Mouse (Mus musculus) layer of hippocampus, adult 2 months (tissue): ENCODE measurements around the gene Gal3st2b. TPM values are rescaled to one million over a fixed set of nuclear protein-coding genes. Genes with fewer than 3 reads are reported as not detected.
"Not testable (repeated sequence)": the region's sequence is repeated elsewhere in the genome, so short reads cannot be mapped to it uniquely, and the experiment has no call there.

Experiments used
- DNase-seq, 2 experiments: peaks; one replicate each; pipeline ENCODE4 v3.0.0; 2022; ENCODE audit warnings: low spot score in 2 of 2
- H3K27ac ChIP-seq: fragments of 200-600 bp; 2 replicates; pipeline ENCODE4 v1.8.1; 2022
- H3K4me3 ChIP-seq: fragments of 200-600 bp; 2 replicates; pipeline ENCODE4 v1.8.1; 2022; ENCODE audit warnings: mild to moderate bottlenecking
- CTCF ChIP-seq: fragments of 200-600 bp; conservative IDR thresholded peaks from 2 replicates; pipeline ENCODE4 v1.8.1; 2022; ENCODE audit warnings: antibody characterized with exemption, mild to moderate bottlenecking, moderate library complexity
- long read RNA-seq, 2 experiments: library from polyadenylated mRNA; stranded (forward); transcript quantifications; one replicate each; pipeline ENCODE4 v2.0.0; 2021; ENCODE audit warnings: borderline mapping rate in 2 of 2
- total RNA-seq, 2 experiments: library from RNA; stranded (reverse); gene quantifications; 2 replicates each; pipeline ENCODE4 v1.2.3; 2021

Gene Gal3st2b
- under 1 TPM; 0.23 to 0.69 TPM for total RNA-seq
- long read RNA-seq, experiment 1: 0 reads
- long read RNA-seq, experiment 2: 0 reads

DNA sequence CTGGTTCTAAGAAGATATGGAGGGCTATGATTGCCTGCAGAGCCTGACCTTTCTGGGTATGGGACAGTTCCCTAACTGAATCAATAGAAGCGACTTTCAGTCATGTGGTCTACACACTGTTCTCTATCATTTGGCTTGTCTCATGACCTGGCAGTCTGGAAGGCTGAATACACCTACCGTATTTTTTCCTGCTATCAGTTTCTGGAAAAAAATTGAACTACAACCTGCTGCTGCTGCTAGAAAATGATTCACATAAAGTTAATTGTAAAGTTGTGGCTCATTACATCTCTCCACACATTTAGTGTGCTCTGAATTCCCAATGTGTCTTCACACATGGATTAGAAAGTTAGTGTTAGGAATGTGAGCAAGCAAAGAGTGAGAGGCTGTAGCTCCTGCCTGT is at the start of gene Gal3st2b:
Gene Gal3st2b, plus strand, starts transcription at position 301 of the 400 bp plus-strand sequence.
- H3K27ac ChIP-seq, H3K4me3 ChIP-seq, DNase-seq: not testable (repeated sequence)

DNA sequence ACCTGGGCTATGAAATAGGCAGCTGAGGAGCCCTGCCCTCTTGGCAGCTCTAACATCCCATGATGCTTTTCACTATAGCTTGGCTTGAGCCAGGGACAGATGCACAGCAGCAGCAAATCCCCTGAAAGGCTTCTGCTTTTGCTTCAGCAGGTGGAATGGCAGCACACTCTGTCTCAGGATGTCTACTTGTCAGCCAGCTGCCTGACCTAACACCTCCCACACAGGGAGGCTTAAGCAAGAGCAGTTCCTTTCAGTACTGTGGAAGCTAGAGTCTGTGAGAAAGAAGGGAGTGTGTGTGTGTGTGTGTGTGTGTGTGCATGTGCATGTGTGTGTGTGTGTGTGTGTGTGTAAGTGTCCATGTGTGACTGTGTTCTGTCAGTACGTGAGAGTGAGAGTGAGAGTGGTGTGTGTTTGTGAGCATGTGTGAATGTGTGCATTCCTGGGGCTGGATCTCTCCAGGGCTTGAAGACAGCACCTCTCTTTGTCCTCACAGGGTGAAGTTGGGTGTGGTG is 46.5 kb upstream of the Gal3st2b start:
- H3K27ac ChIP-seq, H3K4me3 ChIP-seq, DNase-seq: not testable (repeated sequence)

DNA sequence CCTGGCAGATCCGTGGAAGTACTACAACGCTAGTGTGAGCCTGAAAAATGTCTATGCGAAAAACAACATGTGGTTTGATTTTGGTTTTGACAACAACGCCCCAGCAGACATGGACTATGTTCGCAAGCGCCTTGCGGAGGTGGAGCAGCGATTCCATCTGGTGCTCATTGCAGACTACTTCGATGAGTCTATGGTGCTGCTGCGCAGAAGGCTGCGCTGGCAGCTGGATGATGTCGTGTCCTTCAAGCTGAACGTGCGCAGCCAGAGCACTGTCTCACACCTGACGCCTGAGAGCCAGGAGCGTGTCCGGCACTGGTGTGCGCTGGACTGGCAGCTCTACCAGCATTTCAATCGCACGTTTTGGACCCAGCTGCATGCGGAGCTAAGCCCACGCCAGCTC is 43.7 kb upstream of the Gal3st2b start:
- not testable (repeated sequence) for H3K27ac ChIP-seq, DNase-seq, H3K4me3 ChIP-seq

DNA sequence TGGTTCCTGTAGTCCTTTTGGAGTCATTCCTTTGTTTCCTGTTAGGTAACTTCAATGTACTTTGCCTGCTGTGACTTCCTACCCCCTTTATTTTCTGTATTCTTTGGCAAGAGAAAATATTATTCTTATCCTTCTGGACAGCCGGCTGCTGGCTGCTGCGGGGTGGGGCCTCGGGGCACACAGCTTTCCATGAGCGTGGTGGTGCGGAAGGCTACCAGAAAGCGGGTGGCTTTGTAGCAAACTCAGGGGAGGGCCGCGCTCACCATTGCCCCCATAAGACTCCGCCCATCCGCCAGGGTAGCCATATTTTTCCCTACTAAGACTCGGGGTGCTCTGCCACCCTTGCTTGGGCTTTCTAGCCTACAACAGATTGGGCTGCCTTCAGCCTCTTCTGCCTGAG is 36.3 kb upstream of the Gal3st2b start:
- not testable (repeated sequence) for H3K27ac ChIP-seq, DNase-seq, H3K4me3 ChIP-seq

DNA sequence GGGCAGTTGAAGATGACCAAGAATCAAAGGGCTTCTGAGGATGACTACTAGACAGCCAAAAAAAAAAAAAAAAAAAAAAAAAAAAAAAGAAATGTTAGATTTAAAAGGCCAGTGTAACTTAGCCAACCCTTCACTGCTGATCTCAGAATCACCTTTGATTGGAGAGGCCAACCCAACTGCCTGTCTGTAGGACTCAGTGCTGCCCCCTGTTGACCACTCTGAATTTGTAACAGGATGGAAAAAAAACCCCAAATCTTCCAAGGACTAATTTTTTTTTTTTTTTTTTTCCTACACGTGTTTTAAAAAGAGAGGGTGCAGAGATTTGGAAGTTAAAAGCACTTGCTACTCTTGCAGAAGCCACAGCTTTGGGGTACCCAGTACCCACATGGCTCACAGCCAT is 27.2 kb upstream of the Gal3st2b start:
- H3K4me3 ChIP-seq, DNase-seq, H3K27ac ChIP-seq: not testable (repeated sequence)
- TF ChIP-seq CTCF: peak; percentile 52

DNA sequence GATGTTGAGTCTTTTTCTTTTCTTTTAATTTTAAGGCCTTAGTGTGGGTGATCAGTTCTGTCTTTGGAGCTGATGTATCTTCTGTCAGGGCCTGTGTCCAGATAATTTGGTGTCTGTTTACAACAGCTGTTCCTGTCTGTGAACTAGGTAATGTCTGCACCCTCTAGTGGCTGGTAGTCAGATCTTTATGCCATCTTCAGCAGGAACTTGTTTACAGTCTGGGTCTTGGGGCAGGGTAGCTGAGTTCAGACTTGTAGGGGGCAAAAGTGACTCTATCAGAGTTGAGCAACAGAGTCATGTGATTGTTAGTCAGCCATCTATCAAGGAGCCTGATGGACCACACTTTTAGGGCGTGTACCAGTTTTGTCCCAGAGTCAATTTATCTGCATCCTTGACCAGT is 20.7 kb upstream of the Gal3st2b start:
- H3K4me3 ChIP-seq, H3K27ac ChIP-seq, DNase-seq: not testable (repeated sequence)

DNA sequence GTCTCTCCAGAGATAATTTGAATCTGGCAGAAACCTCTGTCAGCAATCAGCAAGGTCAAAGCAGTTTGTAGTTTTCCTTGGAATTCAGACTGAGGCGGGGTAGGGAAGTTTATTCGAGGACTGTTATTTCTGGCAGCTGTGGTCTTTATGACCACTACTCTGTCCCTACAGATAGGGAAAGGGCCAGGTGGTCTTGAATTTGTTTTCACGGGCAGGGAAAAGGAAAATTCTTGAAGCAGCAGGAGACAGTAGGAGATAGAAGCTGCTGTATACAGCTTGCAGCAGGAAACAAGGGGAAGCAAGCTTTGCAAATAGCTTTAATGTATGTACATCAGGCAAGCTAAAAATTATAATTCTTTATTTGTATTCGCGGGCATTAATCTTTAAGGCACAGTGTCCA is 16.8 kb upstream of the Gal3st2b start:
- H3K27ac ChIP-seq, H3K4me3 ChIP-seq, DNase-seq: not testable (repeated sequence)

DNA sequence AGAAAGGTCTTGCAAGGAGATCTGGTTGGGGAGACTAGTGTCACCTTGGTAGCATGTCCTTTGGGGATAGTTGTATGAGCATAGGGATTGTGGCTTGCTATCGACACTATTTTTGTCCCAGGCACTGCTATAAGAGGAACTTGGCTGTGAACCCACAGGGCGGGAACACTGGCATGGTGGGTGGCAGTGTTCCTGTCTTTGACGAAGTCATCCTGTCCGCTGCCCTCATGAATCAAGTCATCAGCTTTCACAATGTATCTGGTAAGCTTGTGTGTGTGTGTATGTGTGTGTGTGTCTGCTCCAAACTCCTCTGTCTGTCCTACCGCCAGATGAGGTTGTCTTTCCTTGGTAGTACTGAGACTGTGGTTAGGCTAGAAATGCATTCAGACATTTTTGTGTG is 11.4 kb upstream of the Gal3st2b start:
- not testable (repeated sequence) for H3K4me3 ChIP-seq, DNase-seq, H3K27ac ChIP-seq

DNA sequence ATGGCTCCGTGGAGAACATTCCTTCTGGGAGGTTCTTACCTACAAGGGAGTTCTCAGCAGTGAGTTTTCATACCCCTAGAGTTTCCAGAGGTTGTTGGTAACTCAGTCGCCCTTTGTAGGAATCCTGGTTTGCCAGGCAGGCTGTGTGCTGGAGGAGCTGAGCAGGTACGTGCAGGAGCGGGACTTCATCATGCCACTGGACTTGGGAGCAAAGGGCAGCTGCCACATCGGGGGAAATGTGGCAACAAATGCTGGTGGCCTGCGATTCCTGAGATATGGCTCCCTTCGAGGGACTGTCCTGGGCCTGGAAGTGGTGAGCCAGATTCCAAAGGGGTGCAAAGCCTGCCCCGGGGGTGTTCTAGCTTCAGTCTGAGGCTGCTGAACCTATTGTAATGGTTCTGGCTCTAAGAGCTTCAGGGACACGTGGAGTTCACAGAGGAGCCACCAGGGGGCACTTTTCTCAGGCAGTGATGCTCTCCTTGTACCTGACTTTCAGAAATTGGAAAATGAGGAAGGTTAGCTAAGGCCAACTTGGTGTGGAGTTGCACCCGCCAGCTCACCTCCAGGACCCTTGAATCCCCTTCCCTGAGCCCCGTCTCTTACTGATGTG is 9.0 kb upstream of the Gal3st2b start:
- not testable (repeated sequence) for H3K4me3 ChIP-seq, H3K27ac ChIP-seq, DNase-seq

DNA sequence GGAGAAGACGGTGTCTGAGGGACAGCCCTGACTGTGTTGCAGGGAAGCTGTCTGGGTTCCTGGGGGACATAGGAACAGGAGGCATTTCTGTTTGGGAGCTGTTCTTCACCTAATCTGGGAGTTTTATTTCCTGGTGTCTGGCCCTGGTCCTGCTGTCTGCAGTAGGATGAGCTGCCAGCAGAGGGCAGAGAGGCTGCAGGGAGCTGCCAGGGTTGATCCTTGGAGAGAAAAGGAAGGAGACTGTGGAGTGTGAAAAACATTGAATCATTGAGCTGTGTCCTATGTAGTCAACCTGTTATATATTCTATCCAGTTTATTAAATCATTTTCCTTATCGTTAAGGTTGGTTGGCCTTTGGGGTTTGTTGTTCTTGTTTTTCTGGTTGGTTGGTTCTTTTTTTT is 6.2 kb upstream of the Gal3st2b start:
- DNase-seq, H3K27ac ChIP-seq, H3K4me3 ChIP-seq: not testable (repeated sequence)

DNA sequence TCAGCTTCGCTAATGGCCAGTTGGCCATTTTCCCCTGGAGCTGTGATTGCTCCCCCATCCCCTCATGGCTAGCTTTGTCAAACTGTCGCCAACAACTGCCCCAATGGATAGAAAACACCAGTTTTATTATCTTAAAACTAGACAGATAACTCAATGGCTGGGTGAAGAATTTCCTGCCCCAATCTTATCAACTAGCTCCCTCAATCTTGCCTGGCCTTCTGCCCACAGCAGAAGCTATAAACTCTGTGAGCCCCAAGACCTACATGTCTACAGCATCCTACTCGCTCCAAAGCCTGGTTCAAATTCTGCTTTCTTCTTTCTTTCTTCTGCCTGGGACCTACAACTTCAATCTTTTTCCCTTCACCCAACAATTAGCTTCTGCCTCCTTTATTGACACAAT is 951 bp upstream of the Gal3st2b start:
- H3K27ac ChIP-seq, DNase-seq, H3K4me3 ChIP-seq: not testable (repeated sequence)

DNA sequence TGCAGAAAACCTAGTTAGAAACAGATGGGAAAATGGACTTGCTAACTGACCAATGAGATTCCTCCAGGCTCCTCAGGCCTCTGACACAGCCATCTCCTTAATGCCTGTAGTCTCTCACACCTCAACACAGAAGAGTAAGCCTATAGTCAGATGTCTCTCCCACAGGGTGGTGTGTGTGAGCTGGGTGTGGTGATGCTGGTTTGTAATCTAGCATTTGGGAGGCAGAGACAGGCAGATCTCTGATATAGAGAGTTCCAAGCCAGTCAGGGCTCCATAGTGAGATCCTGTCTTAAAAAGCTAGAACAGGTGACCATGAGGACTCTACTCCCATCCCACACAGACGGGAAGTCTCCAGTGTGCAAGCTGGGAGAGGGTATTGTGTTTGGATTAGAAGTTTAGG is 664 bp downstream of the Gal3st2b start:
- H3K27ac ChIP-seq, H3K4me3 ChIP-seq, DNase-seq: not testable (repeated sequence)

DNA sequence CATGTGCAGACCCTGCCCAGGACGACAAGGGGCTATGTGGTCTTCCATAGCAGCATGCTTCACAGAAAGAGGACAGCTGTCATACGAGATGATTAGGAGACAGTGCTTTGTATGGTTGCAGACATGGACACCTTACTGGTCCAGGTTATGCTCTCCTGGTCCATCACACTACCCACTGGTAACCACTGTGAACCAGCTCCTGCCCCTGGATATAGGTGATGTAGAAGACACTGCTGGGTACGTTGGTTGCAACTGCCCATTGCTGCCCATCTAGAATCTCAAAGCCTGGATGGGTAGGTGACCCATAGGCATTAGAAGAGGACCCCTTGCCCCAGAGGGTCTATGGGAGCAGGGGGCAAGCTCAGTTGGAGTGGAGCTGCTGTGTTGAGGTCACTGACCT is 1.2 kb downstream of the Gal3st2b start:
- H3K4me3 ChIP-seq, H3K27ac ChIP-seq, DNase-seq: not testable (repeated sequence)

DNA sequence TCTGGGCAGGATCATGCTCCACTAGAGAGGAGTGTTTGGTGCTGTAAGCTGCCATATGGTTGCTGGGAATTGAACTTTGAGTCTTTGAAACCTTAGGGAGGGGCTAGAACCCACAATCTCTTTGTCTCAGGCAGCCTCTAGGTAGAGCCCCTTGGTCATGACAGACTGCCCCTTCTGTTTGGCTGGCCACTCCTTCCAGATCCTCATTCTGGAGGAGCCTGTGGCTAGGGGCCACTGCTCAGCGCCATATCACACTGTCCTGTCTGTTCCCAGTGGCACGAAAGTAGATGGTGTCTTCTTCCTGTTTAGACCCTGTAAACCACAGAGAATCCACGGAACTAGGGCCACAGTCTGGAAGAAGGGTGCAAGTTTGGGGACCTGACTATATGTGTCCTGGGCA is 4.5 kb downstream of the Gal3st2b start:
- not testable (repeated sequence) for H3K4me3 ChIP-seq, DNase-seq, H3K27ac ChIP-seq

DNA sequence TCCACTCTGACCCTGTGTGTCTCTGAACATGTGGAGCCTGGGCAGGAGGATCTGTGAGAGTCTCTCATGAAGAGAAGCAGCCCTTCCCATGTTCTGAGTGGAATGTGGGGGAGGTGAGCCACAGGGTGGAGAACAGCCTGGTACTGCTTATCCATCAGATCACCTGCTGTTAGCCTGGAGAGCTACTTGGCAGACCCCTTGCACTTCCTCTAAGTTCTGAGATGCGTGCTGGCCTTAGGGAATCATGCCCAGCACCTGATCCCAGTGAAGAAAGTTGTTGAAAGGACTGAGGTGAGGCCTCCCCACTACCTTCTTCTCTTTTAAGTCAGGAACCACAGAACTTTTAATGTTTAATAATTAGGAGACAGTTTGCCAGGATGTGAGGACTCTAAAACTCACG is 5.0 kb downstream of the Gal3st2b start:
- not testable (repeated sequence) for H3K4me3 ChIP-seq, DNase-seq
- peak overlapping the region; percentile 39; the same call in 1 of the 2 replicates for H3K27ac ChIP-seq

DNA sequence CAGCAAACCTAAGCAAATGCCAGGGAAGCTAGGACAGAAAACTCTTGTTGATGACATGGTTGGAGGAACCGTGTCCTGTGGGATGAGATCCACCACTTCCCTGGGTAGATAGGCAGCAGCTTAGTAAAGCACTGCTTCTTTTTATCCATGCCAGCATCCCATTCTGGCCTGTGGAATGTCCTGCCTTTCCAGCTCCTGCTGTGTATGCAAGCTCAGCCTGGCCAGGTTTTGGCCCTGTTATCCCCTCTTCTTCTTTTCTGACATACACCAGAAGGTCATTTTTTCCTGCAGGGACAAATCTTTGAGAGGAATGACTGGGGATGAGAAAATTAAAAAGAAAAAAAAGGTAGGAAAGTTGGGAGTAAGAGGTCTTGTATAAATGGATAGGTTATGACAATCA is 17.3 kb downstream of the Gal3st2b start:
- H3K4me3 ChIP-seq, DNase-seq, H3K27ac ChIP-seq: not testable (repeated sequence)

DNA sequence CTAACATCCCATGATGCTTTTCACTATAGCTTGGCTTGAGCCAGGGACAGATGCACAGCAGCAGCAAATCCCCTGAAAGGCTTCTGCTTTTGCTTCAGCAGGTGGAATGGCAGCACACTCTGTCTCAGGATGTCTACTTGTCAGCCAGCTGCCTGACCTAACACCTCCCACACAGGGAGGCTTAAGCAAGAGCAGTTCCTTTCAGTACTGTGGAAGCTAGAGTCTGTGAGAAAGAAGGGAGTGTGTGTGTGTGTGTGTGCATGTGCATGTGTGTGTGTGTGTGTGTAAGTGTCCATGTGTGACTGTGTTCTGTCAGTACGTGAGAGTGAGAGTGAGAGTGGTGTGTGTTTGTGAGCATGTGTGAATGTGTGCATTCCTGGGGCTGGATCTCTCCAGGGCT is 19.7 kb downstream of the Gal3st2b start:
- not testable (repeated sequence) for DNase-seq

DNA sequence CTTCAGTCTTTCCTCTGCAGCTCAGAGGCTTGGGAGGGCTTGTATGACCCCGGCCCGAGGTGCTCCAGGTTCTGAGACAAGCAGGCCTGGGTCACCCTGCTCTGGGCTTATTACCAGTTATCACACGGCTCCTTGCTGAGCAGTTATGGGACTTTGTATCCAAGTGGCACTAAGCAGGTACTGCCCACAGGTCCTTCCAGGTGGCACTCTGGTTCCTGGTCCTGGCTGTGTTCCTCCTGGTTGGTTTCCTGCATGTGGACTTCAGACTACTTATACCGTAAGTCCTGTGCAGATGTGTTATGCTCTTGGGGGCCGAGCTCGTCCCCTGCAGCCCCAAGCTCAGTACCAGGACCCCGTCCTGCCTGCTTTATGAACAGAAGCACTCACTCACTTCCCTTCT is 20.3 kb downstream of the Gal3st2b start:
- H3K27ac ChIP-seq: 0 out of 2 replicates have a peak overlapping the region, but pooled peaks have one; percentile 33

More for the DNA sequence above, 19.7 kb downstream of the Gal3st2b start:
- H3K27ac ChIP-seq, H3K4me3 ChIP-seq: not testable (repeated sequence)

DNA sequence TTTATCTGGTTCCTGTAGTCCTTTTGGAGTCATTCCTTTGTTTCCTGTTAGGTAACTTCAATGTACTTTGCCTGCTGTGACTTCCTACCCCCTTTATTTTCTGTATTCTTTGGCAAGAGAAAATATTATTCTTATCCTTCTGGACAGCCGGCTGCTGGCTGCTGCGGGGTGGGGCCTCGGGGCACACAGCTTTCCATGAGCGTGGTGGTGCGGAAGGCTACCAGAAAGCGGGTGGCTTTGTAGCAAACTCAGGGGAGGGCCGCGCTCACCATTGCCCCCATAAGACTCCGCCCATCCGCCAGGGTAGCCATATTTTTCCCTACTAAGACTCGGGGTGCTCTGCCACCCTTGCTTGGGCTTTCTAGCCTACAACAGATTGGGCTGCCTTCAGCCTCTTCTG is 31.0 kb downstream of the Gal3st2b start:
- not testable (repeated sequence) for H3K4me3 ChIP-seq

More for the DNA sequence above, 20.3 kb downstream of the Gal3st2b start:
- H3K4me3 ChIP-seq, DNase-seq: not testable (repeated sequence)

DNA sequence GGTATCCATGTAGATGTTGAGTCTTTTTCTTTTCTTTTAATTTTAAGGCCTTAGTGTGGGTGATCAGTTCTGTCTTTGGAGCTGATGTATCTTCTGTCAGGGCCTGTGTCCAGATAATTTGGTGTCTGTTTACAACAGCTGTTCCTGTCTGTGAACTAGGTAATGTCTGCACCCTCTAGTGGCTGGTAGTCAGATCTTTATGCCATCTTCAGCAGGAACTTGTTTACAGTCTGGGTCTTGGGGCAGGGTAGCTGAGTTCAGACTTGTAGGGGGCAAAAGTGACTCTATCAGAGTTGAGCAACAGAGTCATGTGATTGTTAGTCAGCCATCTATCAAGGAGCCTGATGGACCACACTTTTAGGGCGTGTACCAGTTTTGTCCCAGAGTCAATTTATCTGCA is 48.4 kb downstream of the Gal3st2b start:
- not testable (repeated sequence) for DNase-seq, H3K27ac ChIP-seq, H3K4me3 ChIP-seq

More for the DNA sequence above, 31.0 kb downstream of the Gal3st2b start:
- not testable (repeated sequence) for DNase-seq, H3K27ac ChIP-seq
